Mouse (Mus musculus) adipocyte (in vitro differentiated cells): ENCODE data around the gene Gm37240.

ENCODE experiments used
- DNase-seq: peaks from one replicate; pipeline ENCODE4 v3.0.0-alpha.2; 2016; ENCODE audit warnings: low spot score

Gm37240 gene

DNA sequence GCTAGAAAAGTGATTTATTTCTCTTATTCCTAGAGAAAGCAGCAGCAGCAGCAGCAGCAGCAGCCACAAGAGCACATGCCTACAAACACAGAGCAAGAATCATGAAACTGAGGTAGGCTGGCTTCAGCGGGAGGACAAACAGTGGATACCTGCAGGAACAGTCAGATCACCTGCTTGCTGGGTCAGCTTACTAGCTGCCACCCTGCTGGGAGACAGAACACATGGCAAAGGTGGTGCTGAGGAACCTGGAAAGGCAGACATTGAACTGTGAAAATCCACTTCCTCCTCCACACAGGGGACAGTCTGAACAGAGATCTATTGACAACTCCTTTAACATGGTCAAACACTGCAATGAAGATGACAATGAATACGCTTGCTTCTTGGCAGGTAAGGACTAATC, 1358.3 kb downstream of the Gm37240 start:
- no peak for DNase-seq

- DNase-seq: no peak
These were observed 1362.4 kb downstream of the Gm37240 start for GRCm38 (mm10) chr3:84524952-84525351.

DNA sequence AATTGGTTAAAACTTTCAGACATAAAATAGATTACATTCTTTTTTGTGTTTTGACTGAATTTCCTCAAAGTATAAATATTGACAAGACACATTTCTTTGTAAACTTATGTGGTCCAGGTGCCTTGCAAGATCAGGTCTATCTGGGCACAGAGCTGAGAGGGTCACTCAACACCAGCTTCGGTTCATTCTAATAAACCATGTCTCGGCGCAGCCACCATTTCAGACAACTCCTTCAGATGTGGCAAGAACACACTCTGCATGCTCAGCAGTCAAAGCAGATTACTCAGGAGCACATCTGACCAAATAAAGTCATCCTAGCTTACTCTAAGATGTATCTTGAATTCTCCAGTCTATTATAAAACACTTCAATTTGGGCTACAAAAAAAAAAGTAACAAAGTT, 1371.2 kb downstream of the Gm37240 start:
- DNase-seq: no peak

DNA sequence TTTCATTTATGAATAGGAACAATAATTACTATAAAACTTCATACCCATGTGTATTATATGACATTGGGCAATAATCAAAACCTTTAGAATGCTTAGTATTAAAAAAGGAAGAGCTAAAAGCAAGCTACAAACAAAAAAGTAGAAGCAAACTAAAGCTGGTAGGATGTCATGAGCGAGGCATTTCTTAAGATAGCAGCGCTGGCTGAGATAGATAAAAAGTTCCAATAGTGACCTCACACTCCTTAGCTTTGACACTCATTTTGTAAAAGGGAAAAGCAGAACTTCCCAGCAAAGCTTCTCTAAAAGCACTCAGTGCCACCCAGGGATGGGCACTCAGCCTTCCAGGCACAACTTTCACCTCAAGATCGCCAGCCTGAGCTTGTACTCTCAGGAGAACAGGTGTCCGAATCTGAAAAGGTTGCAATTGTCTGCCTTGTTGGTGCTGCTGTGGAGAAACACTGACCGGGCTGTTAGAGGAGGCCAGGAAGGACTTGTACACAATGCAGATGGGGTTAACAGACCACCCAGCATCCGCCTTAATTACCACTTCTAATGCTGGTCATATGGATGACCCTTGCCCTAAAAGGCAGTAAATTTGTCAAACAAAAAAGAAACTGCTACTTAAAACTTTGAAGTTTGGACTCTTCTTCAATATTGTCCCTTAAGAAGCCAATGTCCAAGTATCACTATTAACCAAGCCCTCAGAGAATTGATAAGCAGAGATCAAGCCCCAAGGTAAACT, 1374.4 kb downstream of the Gm37240 start:
- no peak for DNase-seq

GRCm38 (mm10) chr3:84505193-84505592, 1382.1 kb downstream of the Gm37240 start:
- no peak for DNase-seq

- DNase-seq: no peak
These were observed 1383.0 kb downstream of the Gm37240 start for GRCm38 (mm10) chr3:84504291-84504690.

- DNase-seq: no peak
These were observed 1385.2 kb downstream of the Gm37240 start for GRCm38 (mm10) chr3:84502101-84502500.

DNA sequence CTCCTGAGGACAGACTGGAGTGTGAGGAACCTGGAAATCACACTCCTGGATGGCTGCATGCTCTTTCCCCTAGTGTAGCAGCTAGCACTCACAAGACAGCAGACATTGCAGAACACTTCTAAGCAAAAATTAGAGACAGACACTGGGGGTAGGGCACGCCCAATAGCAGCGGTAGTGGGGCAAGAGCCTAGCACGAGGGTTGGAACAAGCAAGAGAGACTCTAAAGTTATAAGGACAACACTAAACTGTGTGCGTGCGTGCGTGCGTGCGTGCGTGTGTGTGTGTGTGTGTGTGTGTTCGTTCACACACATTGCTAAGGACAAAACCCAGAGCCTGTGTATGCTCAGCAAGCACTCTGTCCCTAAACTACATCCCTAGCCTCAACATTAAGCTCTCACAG, 1386.8 kb downstream of the Gm37240 start:
- peak; percentile 12 for DNase-seq

DNA sequence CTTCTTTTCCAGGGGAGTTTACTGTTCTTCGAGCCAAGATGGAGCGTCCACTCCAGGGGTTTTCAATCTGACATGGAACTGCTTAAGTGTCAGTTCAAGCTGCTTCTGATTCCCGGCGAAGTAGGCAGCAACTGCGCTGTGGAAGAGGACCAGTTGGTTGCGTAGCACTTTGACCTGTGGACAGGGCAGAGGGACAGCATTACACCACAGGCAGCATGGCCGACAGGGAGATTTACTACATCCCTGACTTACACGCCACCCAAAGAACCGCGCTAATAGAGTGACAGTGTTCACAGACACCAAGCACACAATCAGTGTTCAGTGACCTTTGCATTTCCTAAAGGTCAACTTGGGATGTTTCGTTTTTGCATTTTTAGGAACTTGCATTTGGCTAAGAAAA, 1389.6 kb downstream of the Gm37240 start:
- DNase-seq: no peak

DNA sequence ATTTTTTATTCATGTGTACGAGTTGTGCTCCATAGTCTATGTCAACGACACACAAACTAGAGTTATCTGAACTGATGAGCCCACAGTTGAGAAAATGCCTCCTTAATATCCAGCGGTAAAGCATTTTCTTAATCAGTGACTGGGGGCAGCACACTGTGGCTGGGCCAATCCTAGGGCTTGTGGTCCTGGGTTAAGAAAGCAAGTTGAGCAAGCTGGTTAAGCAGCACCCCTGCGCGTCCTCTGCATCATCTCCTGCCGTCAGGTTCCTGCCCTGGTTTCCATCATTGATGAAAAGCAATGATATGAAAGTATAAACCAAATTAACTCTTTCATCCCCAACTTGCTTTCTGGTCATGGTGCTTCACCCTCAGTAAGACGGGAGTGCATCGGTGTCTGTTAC, 1394.7 kb downstream of the Gm37240 start:
- no peak for DNase-seq

GRCm38 (mm10) chr3:84492148-84492547, 1395.2 kb downstream of the Gm37240 start:
- DNase-seq: no peak

DNA sequence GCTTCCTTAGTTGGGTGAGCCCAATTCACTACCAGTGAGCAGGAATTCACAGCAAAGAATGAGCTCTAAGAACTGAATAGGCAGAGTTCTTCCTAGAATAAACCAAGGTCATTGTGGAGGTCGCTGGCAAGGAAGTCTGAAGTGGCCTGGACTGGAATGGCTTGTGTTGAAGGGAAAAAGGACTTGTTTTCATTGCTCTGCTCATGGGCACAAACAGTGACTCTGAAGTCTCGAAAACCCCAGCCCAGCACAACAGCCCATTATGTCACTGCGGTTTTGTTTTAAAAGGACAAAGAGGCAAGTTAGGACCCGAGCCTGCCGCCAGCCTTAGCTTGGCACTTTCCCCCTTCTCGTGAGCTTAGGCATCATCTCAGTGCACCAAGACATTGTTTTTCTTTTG, 1398.6 kb downstream of the Gm37240 start:
- DNase-seq: no peak

- peak; percentile 11 for DNase-seq
These were observed 1402.4 kb downstream of the Gm37240 start for GRCm38 (mm10) chr3:84484891-84485290.

DNA sequence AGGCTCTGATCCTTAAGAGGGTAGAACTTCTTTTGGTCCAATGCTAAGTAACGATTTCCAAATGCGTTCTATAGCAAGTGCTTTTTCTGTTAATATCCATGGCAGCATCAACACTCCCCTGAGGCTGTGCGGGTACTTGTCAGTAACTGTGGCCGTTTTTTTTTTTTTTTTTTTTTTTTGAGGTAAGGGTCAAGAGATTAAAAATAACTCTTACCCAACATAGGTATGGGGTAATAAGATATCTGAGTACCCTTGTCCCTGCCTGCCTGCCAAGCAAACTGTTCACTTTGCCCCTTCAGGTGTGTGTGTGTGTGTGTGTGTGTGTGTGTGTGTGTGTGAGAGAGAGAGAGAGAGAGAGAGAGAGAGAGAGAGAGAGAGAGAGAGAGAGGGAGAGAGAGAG, 1403.0 kb downstream of the Gm37240 start:
- DNase-seq: no peak

GRCm38 (mm10) chr3:84482121-84482520, 1405.2 kb downstream of the Gm37240 start:
- no peak for DNase-seq

GRCm38 (mm10) chr3:84481104-84481503, 1406.2 kb downstream of the Gm37240 start:
- DNase-seq: peak; percentile 22

DNA sequence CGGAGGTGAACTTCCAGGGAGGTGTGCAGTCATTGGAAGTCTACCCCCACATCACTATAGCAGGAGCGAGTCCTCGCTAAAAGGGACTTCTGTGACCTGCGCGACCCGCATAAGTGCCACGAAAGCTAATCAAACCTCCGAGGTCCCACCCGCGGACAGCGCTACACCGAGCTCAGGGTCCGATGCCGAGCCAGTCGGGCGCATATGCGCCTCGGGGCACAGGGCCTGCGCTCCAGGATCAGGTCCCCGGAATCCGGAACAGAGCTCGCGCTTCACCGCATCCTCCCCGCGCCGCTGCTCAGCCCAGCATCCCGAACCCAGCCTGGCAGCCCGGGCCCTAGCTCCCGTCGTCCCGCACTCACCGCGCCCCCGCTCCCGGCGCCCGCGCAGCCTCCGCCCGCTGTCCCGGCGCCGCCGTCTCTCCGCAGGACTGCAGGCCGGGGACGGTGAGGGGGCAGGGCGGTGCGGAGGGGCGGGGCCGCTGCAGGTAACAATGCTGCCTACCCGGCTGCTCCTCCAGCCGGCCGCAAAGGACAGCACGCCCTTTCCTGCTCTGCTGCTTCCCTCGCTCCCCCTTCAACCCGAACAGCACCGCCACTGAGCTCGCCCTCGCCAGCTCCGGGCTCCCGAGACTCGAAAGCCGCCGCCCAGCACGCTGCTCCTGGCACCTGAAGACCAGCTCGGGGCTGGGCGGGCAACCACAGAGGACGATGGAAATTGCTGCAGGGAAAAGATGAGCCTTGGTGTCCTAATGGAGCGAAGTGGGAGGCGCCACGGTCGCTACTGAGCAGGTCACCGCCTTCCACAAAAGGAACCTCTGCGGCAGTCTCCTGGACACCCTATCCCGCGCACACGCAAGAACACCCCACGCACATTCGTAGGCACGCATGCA, 1407.1 kb downstream of the Gm37240 start, which contains the start of gene Fhdc1:
Gene Fhdc1, minus strand, starts transcription at position 424 of the 892 bp plus-strand sequence.
- DNase-seq: no peak

GRCm38 (mm10) chr3:84479293-84480005, 1407.9 kb downstream of the Gm37240 start:
- peak; percentile 33 for DNase-seq

- DNase-seq: no peak
These were observed 1408.4 kb downstream of the Gm37240 start for GRCm38 (mm10) chr3:84478896-84479292.

DNA sequence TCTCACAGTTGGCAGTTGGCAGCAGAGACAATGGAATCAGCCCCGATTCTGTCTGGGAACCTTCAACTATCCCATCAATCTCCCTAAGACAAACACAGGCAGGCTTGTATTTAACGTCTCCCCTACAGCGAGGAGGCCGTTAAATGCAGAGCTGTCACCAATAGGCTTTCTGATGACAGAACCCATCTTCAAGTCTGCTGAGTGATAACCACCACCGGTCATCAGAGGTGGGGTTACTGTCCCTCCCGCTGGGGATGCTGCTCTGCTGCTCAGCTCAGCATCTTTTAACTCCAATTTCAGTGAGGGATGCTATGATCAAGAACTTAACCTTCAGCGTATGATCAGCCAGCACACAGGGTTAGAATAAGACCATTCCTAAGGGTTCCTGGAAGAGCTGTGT, 1409.1 kb downstream of the Gm37240 start:
- DNase-seq: no peak

DNA sequence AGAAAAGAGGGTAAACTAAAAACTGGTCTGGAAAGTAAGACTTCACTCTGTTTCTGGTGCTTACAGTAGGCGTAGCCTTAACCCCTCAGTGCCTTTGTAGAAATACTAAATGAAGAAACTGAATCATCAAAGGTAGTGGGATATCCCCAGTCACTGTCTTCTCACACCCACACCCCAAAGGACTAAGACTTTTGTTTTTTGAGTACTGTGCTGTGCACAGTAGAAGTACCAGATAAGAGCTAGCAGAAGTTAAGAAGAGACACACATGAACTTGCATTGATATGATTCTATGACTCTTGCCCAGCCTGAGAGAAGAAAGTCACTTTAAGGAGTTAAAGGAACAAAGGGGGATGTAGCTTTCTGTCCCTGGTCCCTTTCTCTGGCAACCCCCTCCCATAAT, 1409.8 kb downstream of the Gm37240 start:
- no peak for DNase-seq

DNA sequence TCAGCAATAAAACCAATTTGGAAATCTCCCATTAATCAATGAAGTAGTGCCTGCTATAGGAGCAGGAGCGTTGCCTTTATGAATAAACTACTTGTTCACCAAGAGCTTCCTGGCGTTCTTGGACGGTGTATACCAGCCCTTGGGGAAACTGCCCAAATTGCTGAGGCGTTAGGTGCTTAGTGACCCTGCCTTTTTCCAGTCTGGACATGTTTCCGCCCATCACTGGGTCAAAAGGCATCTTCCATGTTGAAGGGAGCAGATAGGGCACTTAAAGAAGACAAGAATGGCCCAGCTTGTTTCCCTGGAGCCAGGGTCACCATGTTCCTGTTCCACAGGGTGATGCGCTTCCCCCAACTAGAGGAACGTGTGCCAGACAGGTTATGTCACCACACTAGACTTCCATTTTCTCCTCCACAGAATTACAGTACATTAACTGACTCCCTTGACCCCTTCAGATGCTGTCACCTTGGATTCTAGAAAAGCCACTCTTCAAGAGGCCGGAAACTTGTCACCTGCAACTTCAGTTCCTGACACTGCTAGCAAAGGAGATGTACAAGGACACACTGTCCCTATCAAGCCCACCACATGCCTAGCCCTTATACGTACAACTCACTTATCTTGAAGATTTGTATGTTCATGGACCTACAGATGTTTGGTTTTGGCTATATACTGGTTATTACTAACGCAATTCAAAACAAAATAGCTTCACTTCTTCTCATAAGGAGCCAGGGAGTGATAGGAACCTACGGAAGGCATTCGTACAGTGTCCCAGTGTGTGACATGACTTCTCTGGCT, 1412.1 kb downstream of the Gm37240 start:
- no peak for DNase-seq
